Mouse (Mus musculus) spleen, adult 2 months (tissue): ENCODE measurements around the gene Gcm1.

ENCODE experiments used
- CTCF ChIP-seq: fragments of 200-500 bp; IDR thresholded peaks from 2 replicates; pipeline ENCODE4 v1.5.1; 2011; ENCODE audit warnings: mild to moderate bottlenecking, inconsistent platforms; ENCODE audit not compliant: insufficient read depth, insufficient read length, insufficient replicate concordance; ENCODE audit errors: extremely low read depth
- POLR2A ChIP-seq: fragments of 200-500 bp; IDR thresholded peaks from 2 replicates; pipeline ENCODE4 v1.6.1; 2011; ENCODE audit warnings: low read depth, low read length, inconsistent platforms

- TF ChIP-seq POLR2A (no peak), CTCF (no peak)
These were observed 38.9 kb downstream of the Gcm1 start for GRCm38 (mm10) chr9:78090596-78090995.
